Mouse (Mus musculus) right cerebral cortex, postnatal 10 days (tissue): ENCODE data around the gene Txn2.

Experiments
- DNase-seq, 2 experiments: peaks; one replicate each; pipeline ENCODE4 v3.0.0; 2021; ENCODE audit warnings: low spot score in 2 of 2

The Txn2 gene

GRCm38 (mm10) chr15:77934326-77934725 is 5.5 kb upstream of the Txn2 start:
- peak; percentile 44 to 50 for DNase-seq

- peak; percentile 97 for DNase-seq
These were observed 5.0 kb upstream of the Txn2 start for GRCm38 (mm10) chr15:77933770-77934169.

GRCm38 (mm10) chr15:77933222-77933621 is 4.4 kb upstream of the Txn2 start:
- DNase-seq = no peak

GRCm38 (mm10) chr15:77931689-77932016 is 2.8 kb upstream of the Txn2 start:
- no peak for DNase-seq

GRCm38 (mm10) chr15:77930986-77931688 is 2.3 kb upstream of the Txn2 start:
- no peak for DNase-seq

- no peak for DNase-seq
These were observed 998 bp upstream of the Txn2 start for GRCm38 (mm10) chr15:77929804-77930203.

- DNase-seq = no peak
These were observed 715 bp downstream of the Txn2 start for GRCm38 (mm10) chr15:77928091-77928490.

GRCm38 (mm10) chr15:77926921-77927320 is 1.9 kb downstream of the Txn2 start:
- DNase-seq = no peak

GRCm38 (mm10) chr15:77925195-77925594 is 3.6 kb downstream of the Txn2 start:
- no peak for DNase-seq

- no peak for DNase-seq
These were observed 5.4 kb downstream of the Txn2 start for GRCm38 (mm10) chr15:77923267-77924035.

GRCm38 (mm10) chr15:77922710-77923109 is 6.1 kb downstream of the Txn2 start:
- DNase-seq = no peak

- no peak for DNase-seq
These were observed 7.2 kb downstream of the Txn2 start for GRCm38 (mm10) chr15:77921636-77922035.

- DNase-seq = no peak
These were observed 8.0 kb downstream of the Txn2 start for GRCm38 (mm10) chr15:77920511-77921462.

- DNase-seq = no peak
These were observed 9.4 kb downstream of the Txn2 start for GRCm38 (mm10) chr15:77919441-77919840.

GRCm38 (mm10) chr15:77916851-77917544 is 11.8 kb downstream of the Txn2 start:
- DNase-seq = peak; percentile 93

- DNase-seq = no peak
These were observed 13.5 kb downstream of the Txn2 start for GRCm38 (mm10) chr15:77915287-77915686.

GRCm38 (mm10) chr15:77914507-77914906 is 14.3 kb downstream of the Txn2 start:
- no peak for DNase-seq

GRCm38 (mm10) chr15:77913054-77913453 is 15.8 kb downstream of the Txn2 start:
- no peak for DNase-seq

- no peak for DNase-seq
These were observed 16.2 kb downstream of the Txn2 start for GRCm38 (mm10) chr15:77912585-77912984.

GRCm38 (mm10) chr15:77912048-77912447 is 16.8 kb downstream of the Txn2 start:
- no peak for DNase-seq

- no peak for DNase-seq
These were observed 17.7 kb downstream of the Txn2 start for GRCm38 (mm10) chr15:77911065-77911464.
